Mouse (Mus musculus) lung, postnatal 4 days (tissue): ENCODE data around the gene Itga11.

ENCODE experiments used
- DNase-seq, 2 experiments: peaks; one replicate each; pipeline ENCODE4 v3.0.0; 2021

The Itga11 gene

DNA sequence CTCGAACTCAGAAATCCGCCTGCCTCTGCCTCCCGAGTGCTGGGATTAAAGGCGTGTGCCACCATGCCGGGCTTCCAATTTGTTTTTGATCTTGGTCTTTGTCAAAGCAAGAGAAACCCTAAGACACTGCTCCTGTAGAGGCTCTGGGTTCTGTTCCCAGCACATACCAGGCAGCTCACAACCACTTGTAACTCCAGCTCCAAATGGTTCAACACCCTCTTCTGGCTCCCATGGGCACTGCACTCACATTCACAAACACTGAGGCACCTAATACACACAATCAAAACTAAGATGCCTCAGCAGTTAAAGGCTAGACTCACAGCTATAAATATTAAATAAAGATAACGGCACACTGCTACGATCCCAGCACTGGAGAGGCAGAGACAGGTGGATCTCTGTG lies 144.2 kb downstream of the Itga11 start:
- no peak for DNase-seq

DNA sequence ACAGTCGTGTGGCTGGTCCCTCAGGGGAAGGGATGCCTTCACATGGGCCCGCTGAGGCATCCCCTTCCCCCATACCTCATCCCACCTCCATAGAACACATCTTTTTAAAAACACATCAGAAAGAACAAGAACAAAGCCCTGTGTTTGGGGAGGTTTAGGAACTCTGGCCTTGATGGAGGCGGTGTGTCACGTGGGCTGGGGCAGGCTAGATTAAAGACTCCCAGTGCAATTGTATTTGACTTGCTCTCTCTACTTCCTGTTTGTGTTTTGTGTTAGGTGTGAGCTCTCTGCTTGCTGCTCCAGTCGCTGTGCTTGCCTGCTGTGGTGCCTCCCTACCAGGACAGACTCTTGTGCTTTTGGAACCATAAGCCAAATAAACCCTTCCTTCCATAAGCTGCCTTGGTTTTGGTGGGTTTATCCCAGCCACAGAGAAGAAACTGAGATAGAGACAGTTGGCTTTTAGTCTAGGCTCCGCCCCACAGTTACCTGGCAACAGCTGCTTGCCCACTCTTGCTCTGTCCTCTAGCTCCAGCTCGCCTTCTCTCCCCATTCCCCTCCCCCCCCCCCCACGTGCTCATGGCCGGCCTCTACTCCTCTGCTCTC lies 148.3 kb downstream of the Itga11 start:
- no peak for DNase-seq

DNA sequence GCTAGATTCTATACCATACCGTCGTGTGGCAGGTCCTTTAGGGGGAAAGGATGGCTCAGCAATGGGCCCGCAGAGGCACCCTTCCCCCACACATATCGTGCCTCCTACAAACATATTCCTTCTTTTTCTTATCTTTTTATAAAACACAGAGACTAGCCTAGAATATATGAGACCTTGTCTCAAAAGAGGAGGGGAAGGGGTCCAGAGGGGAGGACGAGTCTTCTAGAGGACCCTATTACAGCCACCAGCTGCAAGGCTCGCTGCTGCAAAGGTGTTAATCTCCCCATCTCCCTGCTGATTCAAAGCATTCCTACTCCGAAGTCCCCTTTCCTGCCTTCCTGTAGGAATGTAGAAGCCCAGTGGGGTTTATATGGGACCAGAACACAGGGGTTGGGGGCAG lies 148.8 kb downstream of the Itga11 start:
- no peak for DNase-seq

DNA sequence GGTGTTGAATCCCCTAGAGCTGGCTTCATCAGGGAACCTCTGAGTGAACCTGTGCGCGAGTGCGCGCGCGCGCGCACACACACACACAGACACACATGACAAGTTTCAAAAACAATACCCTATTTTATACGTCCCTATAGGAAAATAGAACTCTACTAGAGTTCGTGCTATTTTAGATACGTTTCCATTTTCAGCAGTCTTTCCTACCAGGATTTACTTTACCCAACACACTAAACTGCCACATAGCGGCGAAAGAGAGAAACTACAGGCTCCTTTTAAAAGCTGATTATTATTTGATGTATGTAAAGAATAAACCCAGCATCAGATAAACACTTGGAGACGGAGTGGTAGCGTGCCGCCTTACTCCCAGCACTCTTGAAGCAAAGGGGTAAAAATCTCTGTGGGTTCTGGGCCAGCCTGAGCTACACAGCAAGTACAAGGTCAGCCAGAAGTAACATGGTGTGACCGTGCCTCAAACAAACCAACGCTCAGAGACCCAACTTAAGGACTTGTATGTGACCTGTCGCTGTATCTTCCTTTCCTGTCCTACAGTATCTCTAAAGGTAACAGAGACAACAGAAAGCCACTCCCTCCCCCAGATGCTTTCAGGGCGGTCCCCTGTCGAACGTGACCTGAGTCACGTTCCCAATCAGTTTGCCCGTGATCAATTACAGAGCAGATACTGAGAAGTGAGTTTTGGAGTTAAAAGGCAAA lies 150.5 kb downstream of the Itga11 start:
- peak; percentile 22 to 48 for DNase-seq

DNA sequence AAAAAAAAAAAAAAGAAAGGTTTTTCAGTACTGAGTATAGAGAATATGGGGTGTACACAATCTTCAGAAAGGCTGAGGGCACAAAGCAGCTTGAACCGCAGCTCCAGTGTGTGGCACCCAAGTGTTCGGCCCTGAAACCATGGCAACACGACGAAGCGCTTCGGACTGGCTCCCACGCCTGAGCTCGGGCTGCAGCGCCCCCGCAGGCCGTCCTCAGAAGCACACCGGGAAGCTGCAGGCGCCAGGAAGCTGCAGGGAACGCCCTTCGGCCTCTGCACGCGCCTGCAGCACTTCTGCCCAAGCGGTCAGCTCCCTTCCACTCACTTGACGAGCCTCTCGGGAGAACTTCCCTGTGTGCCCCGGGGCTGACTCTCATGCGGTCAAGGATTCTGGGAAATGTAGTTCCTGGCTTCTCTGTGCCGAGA lies 151.0 kb downstream of the Itga11 start:
- peak; percentile 98 to 99 for DNase-seq

DNA sequence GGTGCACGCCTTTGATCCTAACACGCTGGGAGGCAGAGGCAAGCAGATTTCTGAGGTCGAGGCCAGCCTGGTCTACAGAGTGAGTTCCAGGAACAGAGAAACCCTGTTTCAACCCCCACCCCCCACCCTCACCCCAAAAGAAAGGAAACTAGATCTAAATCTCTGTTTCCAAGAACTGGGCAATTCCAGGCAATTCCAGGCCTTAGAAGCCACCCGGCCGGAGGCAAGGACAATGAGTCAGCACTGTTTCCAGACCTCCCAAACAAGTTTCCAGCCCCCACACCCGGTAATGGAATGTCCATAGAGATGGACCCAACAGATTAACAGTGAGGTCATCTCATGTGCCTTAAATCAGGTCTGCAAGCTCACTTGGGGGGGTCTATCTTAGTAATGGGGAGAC lies 152.3 kb downstream of the Itga11 start:
- DNase-seq, result peak in 1 of 2 experiments; percentile 17
